Mouse (Mus musculus) kidney, adult 2 months (tissue): ENCODE measurements at regions not wholly inside any gene's neighbourhood (a gene's known extent, or its start where the extent isn't known, plus 50 kb on each side); places are given as distances from the start of the nearest gene placed in this dataset.

Source experiments
- CTCF ChIP-seq: fragments of 200-500 bp; conservative IDR thresholded peaks from 2 replicates; pipeline ENCODE4 v1.5.1; 2011; ENCODE audit warnings: low read depth, mild to moderate bottlenecking, control low read depth, low read length, moderate library complexity, mixed read lengths; ENCODE audit not compliant: insufficient read depth, insufficient read length
- POLR2A ChIP-seq: fragments of 200-500 bp; IDR thresholded peaks from one replicate; pipeline ENCODE4 v1.6.1; 2011; ENCODE audit warnings: low read depth, low read length, control low read depth

DNA sequence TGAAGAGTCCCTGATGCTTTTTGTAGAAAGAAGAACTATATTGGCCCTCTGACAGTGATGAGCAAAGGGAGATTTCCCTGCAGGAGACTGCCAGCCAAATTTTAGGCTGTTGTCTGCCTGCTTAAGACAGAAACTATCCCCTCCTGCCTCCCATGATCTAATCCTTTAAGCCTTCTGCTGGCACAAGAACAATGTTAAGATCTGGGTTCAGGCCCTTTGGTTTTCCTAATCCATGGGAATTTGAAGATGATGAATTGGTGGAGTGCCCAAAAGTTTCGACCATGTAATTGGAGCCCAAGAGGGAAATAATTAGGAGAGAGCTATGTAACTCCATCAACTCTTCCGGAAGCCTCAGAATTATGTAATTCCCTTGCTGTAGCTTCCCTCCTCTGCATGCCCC is 120.8 kb upstream of the Plcb4 start:
- no peak for TF ChIP-seq POLR2A
- no peak for TF ChIP-seq CTCF
